Mouse (Mus musculus) limb, embryonic 11.5 days (tissue): Measurements from ENCODE around the gene Zfp457. TPM values are rescaled to one million over a fixed set of nuclear protein-coding genes. Genes with fewer than 3 reads are reported as not detected.

Experiments
- ATAC-seq: fragments of 200-750 bp; cut with Nextera tagmentation; 2 replicates; pipeline ENCODE4 v1.8.0; 2017; ENCODE audit warnings: low read depth; ENCODE audit not compliant: insufficient number of reproducible peaks, low FRiP score, low TSS enrichment
- DNase-seq: peaks from one replicate; pipeline ENCODE4 v3.0.0-alpha.2; 2015; ENCODE audit warnings: low spot score
- H3K27ac ChIP-seq: fragments of 300-500 bp; sonication (generic); replicated peaks from 2 replicates; pipeline ENCODE4 v1.5.1; 2014; ENCODE audit warnings: low read depth, mild to moderate bottlenecking, low read length
- H3K27me3 ChIP-seq: fragments of 300-500 bp; sonication (generic); 2 replicates; pipeline ENCODE4 v1.6.1; 2014; ENCODE audit warnings: mild to moderate bottlenecking, low read length, mixed read lengths; ENCODE audit not compliant: control insufficient read depth, insufficient read depth
- H3K36me3 ChIP-seq: fragments of 300-500 bp; sonication (generic); 2 replicates; pipeline ENCODE4 v1.6.1; 2014; ENCODE audit warnings: mild to moderate bottlenecking, low read length, moderate library complexity, mixed read lengths; ENCODE audit not compliant: control insufficient read depth, insufficient read depth
- H3K4me1 ChIP-seq: fragments of 300-500 bp; sonication (generic); 2 replicates; pipeline ENCODE4 v1.6.1; 2014; ENCODE audit warnings: low read length, mixed read lengths; ENCODE audit not compliant: control insufficient read depth, insufficient read depth
- H3K4me2 ChIP-seq: fragments of 300-500 bp; sonication (generic); 2 replicates; pipeline ENCODE4 v1.6.1; 2014; ENCODE audit warnings: low read depth, mild to moderate bottlenecking, moderate library complexity; ENCODE audit not compliant: severe bottlenecking
- H3K4me3 ChIP-seq: fragments of 300-500 bp; sonication (generic); 2 replicates; pipeline ENCODE4 v1.5.1; 2014; ENCODE audit warnings: low read depth, low read length
- H3K9ac ChIP-seq: fragments of 300-500 bp; sonication (generic); 2 replicates; pipeline ENCODE4 v1.6.1; 2014; ENCODE audit warnings: mild to moderate bottlenecking, low read length
- H3K9me3 ChIP-seq: fragments of 300-500 bp; sonication (generic); 2 replicates; pipeline ENCODE4 v1.6.1; 2016; ENCODE audit warnings: low read length; ENCODE audit not compliant: control insufficient read depth
- WGBS: fragments of 180-500 bp; shearing (Covaris S2); extraction: QIAGEN DNeasy Blood & Tissue Kit; methylation state at CpG from one replicate; pipeline ENCODE4 v1.1.7; 2014; 5-methylcytosine and 5-hydroxymethylcytosine counted together
- polyA plus RNA-seq: library from polyadenylated mRNA; unstranded; fragments of >200 nt; fragmentation: Nextera tagmentation; extraction: Ambion mirVana; gene quantifications from 2 replicates; pipeline ENCODE4 v1.2.1, GENCODE M21; 2014

Zfp457 gene
- polyA plus RNA-seq, 1 experiment from 2014 or later: 0.27 TPM

- peak overlapping the region; percentile 59 for H3K9ac ChIP-seq
- peak overlapping the region; percentile 66 for H3K4me3 ChIP-seq
- H3K27ac ChIP-seq: no peak overlapping the region
- H3K36me3 ChIP-seq: no peaks in the 10 kb centered on the region
- no peaks in the 10 kb centered on the region for H3K4me1 ChIP-seq
- peaks cover 2% of the 10 kb centered on the region; the same call in 1 of the 2 replicates for H3K9me3 ChIP-seq
- H3K4me2 ChIP-seq: peak overlapping the region; percentile 64
- no peaks in the 10 kb centered on the region for H3K27me3 ChIP-seq
- DNase-seq: peak; percentile 67
- 9% methylated on average over 18 of the region's 18 CpGs for WGBS
- ATAC-seq: peak; percentile 96
These were observed 37.5 kb downstream of the Zfp457 start for GRCm38 (mm10) chr13:67268568-67269369.

Other genes starting within 250 kb of the Zfp457 start
- gene Zfp712, start 245.3 kb downstream of the Zfp457 start, polyA plus RNA-seq: 4.6 and 5.4 TPM in 2 replicates
- gene Zfp708, start 208.5 kb downstream of the Zfp457 start, polyA plus RNA-seq: 7.8 and 8.8 TPM in 2 replicates
- 3.2 and 3.5 TPM in 2 replicates for gene Gm28557, start 197.9 kb downstream of the Zfp457 start, polyA plus RNA-seq
- 0.34 and 0.41 TPM in 2 replicates for gene Rslcan18, start 190.2 kb downstream of the Zfp457 start, polyA plus RNA-seq
- 2.3 and 3.1 TPM in 2 replicates for gene Zfp759, start 184.8 kb downstream of the Zfp457 start, polyA plus RNA-seq
- 6.0 and 7.3 TPM in 2 replicates for gene Rsl1, start 133.3 kb downstream of the Zfp457 start, polyA plus RNA-seq
- gene Zfp455, start 112.0 kb downstream of the Zfp457 start, polyA plus RNA-seq: 1.3 and 2.1 TPM in 2 replicates
- gene Zfp458, start 28.0 kb downstream of the Zfp457 start, polyA plus RNA-seq: 1.7 and 2.2 TPM in 2 replicates
- 1.9 and 2.8 TPM in 2 replicates for gene Zfp595, start 26.1 kb upstream of the Zfp457 start, polyA plus RNA-seq
- not detected in 2 replicates for gene Gm28044, start 54.1 kb upstream of the Zfp457 start, polyA plus RNA-seq
- gene Zfp953, start 54.1 kb upstream of the Zfp457 start, polyA plus RNA-seq: 1.1 and 1.2 TPM in 2 replicates
- 0.59 TPM in 1 of 2 replicates, not detected in the other for gene Gm28041, start 69.2 kb upstream of the Zfp457 start, polyA plus RNA-seq
- 1.2 and 1.5 TPM in 2 replicates for gene Zfp456, start 69.3 kb upstream of the Zfp457 start, polyA plus RNA-seq
- gene Zfp429, start 93.3 kb upstream of the Zfp457 start, polyA plus RNA-seq: 4.3 and 5.4 TPM in 2 replicates
- 1.2 and 1.3 TPM in 2 replicates for gene Zfp459, start 114.9 kb upstream of the Zfp457 start, polyA plus RNA-seq
- gene Zfp874a, start 145.1 kb upstream of the Zfp457 start, polyA plus RNA-seq: 9.5 and 9.7 TPM in 2 replicates
- gene Zfp874b, start 177.8 kb upstream of the Zfp457 start, polyA plus RNA-seq: 1.7 and 2.6 TPM in 2 replicates
- 19.5 and 19.6 TPM in 2 replicates for gene Zfp58, start 194.1 kb upstream of the Zfp457 start, polyA plus RNA-seq
- not detected in 2 replicates for gene Gm26965, start 219.7 kb upstream of the Zfp457 start, polyA plus RNA-seq
- gene Zfp87, start 219.7 kb upstream of the Zfp457 start, polyA plus RNA-seq: 26.8 and 32.8 TPM in 2 replicates
- gene Zfp748, start 247.3 kb upstream of the Zfp457 start, polyA plus RNA-seq: 18.7 and 20.0 TPM in 2 replicates